15 mouse cellular contexts compared by ENCODE assay signal in genomic region chr15:12909171-12909570, GRCm38 (mm10).
"Had no signal": no experiment of that assay in that cellular context is flagged by ENCODE, and none has a peak within 500 bp of the region (broad histone marks: within the 10 kb centered on the region; RNA-seq: fewer than 3 reads in every experiment).

No protein-coding gene starts in this region.

- H3K4me1 ChIP-seq: lung, embryonic 15.5 days; midbrain, embryonic 15.5 days; neural tube, embryonic 12.5 days had no signal

- H3K27ac ChIP-seq: kidney, embryonic 15.5 days; lung, embryonic 15.5 days; macrophage; midbrain, embryonic 15.5 days; neural tube, embryonic 12.5 days; stomach, postnatal 0 days had no signal

- DNase-seq: kidney, adult 2 months; kidney, postnatal 14 days; left cerebral cortex, postnatal 4 days; liver, postnatal 0 days; lung, postnatal 14 days; thymus, adult 2 months; thymus, postnatal 25 days had no signal

- H3K9ac ChIP-seq: kidney, embryonic 15.5 days; liver, embryonic 13.5 days; liver, postnatal 0 days; lung, embryonic 15.5 days; midbrain, embryonic 15.5 days; neural tube, embryonic 12.5 days had no signal

- H3K9me3 ChIP-seq: kidney, embryonic 15.5 days; liver, embryonic 13.5 days; lung, embryonic 15.5 days; megakaryocyte, embryonic 14.5 days; midbrain, embryonic 15.5 days; neural tube, embryonic 12.5 days had no signal

- ATAC-seq: midbrain, embryonic 15.5 days had no signal

- H3K4me2 ChIP-seq: kidney, embryonic 15.5 days; liver, embryonic 13.5 days; lung, embryonic 15.5 days; midbrain, embryonic 15.5 days; neural tube, embryonic 12.5 days had no signal

- H3K4me3 ChIP-seq: kidney, embryonic 15.5 days; liver, embryonic 13.5 days; lung, embryonic 15.5 days; megakaryocyte, embryonic 14.5 days; midbrain, embryonic 15.5 days; neural tube, embryonic 12.5 days had no signal

- H3K27me3 ChIP-seq: kidney, embryonic 15.5 days; liver, embryonic 13.5 days; lung, embryonic 15.5 days; megakaryocyte, embryonic 14.5 days; midbrain, embryonic 15.5 days; neural tube, embryonic 12.5 days had no signal
